Mouse (Mus musculus): Measurements from ENCODE around the gene Cntnap1. TPM values are rescaled to one million over a fixed set of nuclear protein-coding genes. Genes with fewer than 3 reads are reported as not detected.

Gene Cntnap1
- polyA plus RNA-seq, 1 experiment from 2014 or later, result 1.1 TPM

DNA sequence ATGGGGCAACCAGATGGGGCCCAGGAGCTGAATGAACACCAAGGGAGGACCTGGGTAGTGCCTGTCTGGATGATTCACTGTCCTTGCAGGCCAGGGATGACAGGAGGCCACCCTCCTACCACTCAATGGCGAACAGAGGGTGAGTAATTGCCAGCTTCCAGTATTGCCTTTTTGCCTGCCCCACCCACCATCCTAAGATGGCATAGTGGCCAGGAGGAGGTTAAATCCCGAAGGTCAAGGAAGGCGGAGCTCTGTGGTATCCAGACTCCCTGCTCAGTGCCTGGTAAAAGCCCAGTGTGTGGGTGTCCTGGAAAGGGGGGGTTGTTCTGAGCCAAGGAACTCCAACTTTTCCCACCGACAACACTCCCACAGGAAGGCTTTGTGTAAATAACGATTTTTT is 8.0 kb upstream of the Cntnap1 start:
- Histone ChIP-seq H3K4me2 (ENCODE audit: low read length) (no peak overlapping the region), H3K27ac (replicated peaks in 1 of 2; ENCODE audit: control insufficient read depth in 1 of 2, insufficient read depth in 1 of 2, low read depth in 2 of 2, low read length in 2 of 2) (no peak overlapping the region), H3K27me3 (ENCODE audit: control insufficient read depth, insufficient read depth, low read length) (peaks cover 34% of the 10 kb centered on the region), H3K9me3 (ENCODE audit: control insufficient read depth, low read length) (no peaks in the 10 kb centered on the region), H3K4me1 (ENCODE audit: control insufficient read depth in 2 of 2, insufficient read depth in 2 of 2, low read length in 2 of 2) (peaks cover 4% of the 10 kb centered on the region in 2 experiments; a peak in 2 of 4 replicates), H3K9ac (ENCODE audit: low read length) (no peak overlapping the region), H3K4me3 (ENCODE audit: control insufficient read depth in 1 of 2, insufficient read depth in 1 of 2, low read depth in 1 of 2, low read length in 2 of 2) (no peak overlapping the region), H3K36me3 (ENCODE audit: control insufficient read depth, insufficient read depth, low read length) (peaks cover 61% of the 10 kb centered on the region)
- ATAC-seq (ENCODE audit: insufficient number of reproducible peaks, insufficient read depth, low FRiP score, low read depth), result no peak
- WGBS, result 63% methylated on average over 5 of the region's 5 CpGs

DNA sequence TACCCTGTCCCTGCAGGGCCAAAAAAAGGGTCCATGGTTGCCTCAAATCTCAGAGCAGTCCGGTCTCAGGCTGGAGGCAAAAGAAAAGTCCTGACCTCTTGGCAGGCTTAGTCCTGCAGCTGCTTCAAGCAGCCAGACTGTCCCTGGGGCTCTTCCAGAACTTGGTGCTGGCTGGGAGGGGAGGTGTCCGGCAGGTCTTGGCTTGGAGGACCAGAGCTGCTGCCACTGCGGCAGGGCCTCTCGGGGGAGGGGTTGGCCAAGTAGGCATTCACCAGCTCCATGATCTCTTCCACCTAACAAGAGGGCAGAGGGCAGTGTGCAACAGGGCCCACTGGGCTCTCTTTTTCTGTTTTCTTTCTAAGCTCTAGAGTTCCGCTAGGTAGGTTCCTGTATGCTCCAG is 7.6 kb upstream of the Cntnap1 start:
- WGBS, result 72% methylated on average over 5 of the region's 5 CpGs
- H3K27me3 ChIP-seq (ENCODE audit: control insufficient read depth, insufficient read depth, low read length), result peaks cover 38% of the 10 kb centered on the region
- H3K9ac ChIP-seq (ENCODE audit: low read length), result no peak overlapping the region
- no peak overlapping the region for H3K27ac ChIP-seq (replicated peaks in 1 of 2; ENCODE audit: control insufficient read depth in 1 of 2, insufficient read depth in 1 of 2, low read depth in 2 of 2, low read length in 2 of 2)
- H3K9me3 ChIP-seq (ENCODE audit: control insufficient read depth, low read length), result no peaks in the 10 kb centered on the region
- ATAC-seq (ENCODE audit: insufficient number of reproducible peaks, insufficient read depth, low FRiP score, low read depth), result no peak
- H3K4me3 ChIP-seq (ENCODE audit: control insufficient read depth in 1 of 2, insufficient read depth in 1 of 2, low read depth in 1 of 2, low read length in 2 of 2), result no peak overlapping the region
- H3K4me1 ChIP-seq (ENCODE audit: control insufficient read depth in 2 of 2, insufficient read depth in 2 of 2, low read length in 2 of 2), result peaks cover 4% of the 10 kb centered on the region in 2 experiments; a peak in 2 of 4 replicates
- H3K36me3 ChIP-seq (ENCODE audit: control insufficient read depth, insufficient read depth, low read length), result peaks cover 66% of the 10 kb centered on the region
- H3K4me2 ChIP-seq (ENCODE audit: low read length), result no peak overlapping the region

- H3K27ac ChIP-seq (replicated peaks in 1 of 2; ENCODE audit: control insufficient read depth in 1 of 2, insufficient read depth in 1 of 2, low read depth in 2 of 2, low read length in 2 of 2), result no peak overlapping the region
- peak overlapping the region; percentile 46; the same call in 1 of the 2 replicates for H3K9ac ChIP-seq (ENCODE audit: low read length)
- H3K4me3 ChIP-seq (ENCODE audit: control insufficient read depth in 1 of 2, insufficient read depth in 1 of 2, low read depth in 1 of 2, low read length in 2 of 2), result peak overlapping the region; percentile 26 to 34
- H3K4me1 ChIP-seq (ENCODE audit: control insufficient read depth in 2 of 2, insufficient read depth in 2 of 2, low read length in 2 of 2), result peaks cover 4% of the 10 kb centered on the region in 2 experiments; a peak in 2 of 4 replicates
- peak overlapping the region; percentile 60 for H3K4me2 ChIP-seq (ENCODE audit: low read length)
- H3K36me3 ChIP-seq (ENCODE audit: control insufficient read depth, insufficient read depth, low read length), result peaks cover 72% of the 10 kb centered on the region
- peaks cover 45% of the 10 kb centered on the region for H3K27me3 ChIP-seq (ENCODE audit: control insufficient read depth, insufficient read depth, low read length)
- no peaks in the 10 kb centered on the region for H3K9me3 ChIP-seq (ENCODE audit: control insufficient read depth, low read length)
- 29% methylated on average over 49 of the region's 49 CpGs for WGBS
- no peak for ATAC-seq (ENCODE audit: insufficient number of reproducible peaks, insufficient read depth, low FRiP score, low read depth)
Measured at GRCm38 (mm10) chr11:101163476-101164350, 6.6 kb upstream of the Cntnap1 start.

DNA sequence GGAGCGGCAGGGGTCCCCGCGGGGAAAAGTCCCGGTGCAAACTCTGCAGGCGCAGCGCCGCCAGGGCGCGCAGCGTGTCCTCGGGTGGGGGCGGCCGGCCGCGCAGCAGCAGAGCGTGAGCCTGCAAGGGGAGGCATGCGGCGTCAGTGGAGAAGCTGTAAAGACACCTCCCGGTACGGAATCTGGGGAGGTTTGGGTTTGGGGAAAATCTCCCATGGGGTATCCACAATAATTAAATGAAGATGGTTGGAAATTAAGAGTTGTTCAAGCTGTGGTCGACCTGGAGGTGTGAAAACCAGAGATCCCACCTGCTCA is 6.0 kb upstream of the Cntnap1 start:
- WGBS, result 29% methylated on average over 21 of the region's 21 CpGs
- Histone ChIP-seq H3K27ac (replicated peaks in 1 of 2; ENCODE audit: control insufficient read depth in 1 of 2, insufficient read depth in 1 of 2, low read depth in 2 of 2, low read length in 2 of 2) (no peak overlapping the region), H3K4me2 (ENCODE audit: low read length) (peak overlapping the region; percentile 60), H3K36me3 (ENCODE audit: control insufficient read depth, insufficient read depth, low read length) (peaks cover 72% of the 10 kb centered on the region), H3K9ac (ENCODE audit: low read length) (peak overlapping the region; percentile 46; the same call in 1 of the 2 replicates), H3K4me3 (ENCODE audit: control insufficient read depth in 1 of 2, insufficient read depth in 1 of 2, low read depth in 1 of 2, low read length in 2 of 2) (peak overlapping the region; percentile 26 to 34), H3K4me1 (ENCODE audit: control insufficient read depth in 2 of 2, insufficient read depth in 2 of 2, low read length in 2 of 2) (peaks cover 8 to 10% of the 10 kb centered on the region in 2 experiments), H3K9me3 (ENCODE audit: control insufficient read depth, low read length) (no peaks in the 10 kb centered on the region), H3K27me3 (ENCODE audit: control insufficient read depth, insufficient read depth, low read length) (peaks cover 44% of the 10 kb centered on the region)
- ATAC-seq (ENCODE audit: insufficient number of reproducible peaks, insufficient read depth, low FRiP score, low read depth), result no peak

GRCm38 (mm10) chr11:101164677-101165580 is 5.4 kb upstream of the Cntnap1 start:
- Histone ChIP-seq H3K27me3 (ENCODE audit: control insufficient read depth, insufficient read depth, low read length) (peaks cover 42% of the 10 kb centered on the region), H3K4me2 (ENCODE audit: low read length) (no peak overlapping the region), H3K4me1 (ENCODE audit: control insufficient read depth in 2 of 2, insufficient read depth in 2 of 2, low read length in 2 of 2) (peaks cover 11 to 16% of the 10 kb centered on the region in 2 experiments), H3K27ac (replicated peaks in 1 of 2; ENCODE audit: control insufficient read depth in 1 of 2, insufficient read depth in 1 of 2, low read depth in 2 of 2, low read length in 2 of 2) (no peak overlapping the region), H3K9ac (ENCODE audit: low read length) (no peak overlapping the region), H3K4me3 (ENCODE audit: control insufficient read depth in 1 of 2, insufficient read depth in 1 of 2, low read depth in 1 of 2, low read length in 2 of 2) (no peak overlapping the region), H3K36me3 (ENCODE audit: control insufficient read depth, insufficient read depth, low read length) (peaks cover 72% of the 10 kb centered on the region), H3K9me3 (ENCODE audit: control insufficient read depth, low read length) (no peaks in the 10 kb centered on the region)
- ATAC-seq (ENCODE audit: insufficient number of reproducible peaks, insufficient read depth, low FRiP score, low read depth), result no peak
- 37% methylated on average over 35 of the region's 35 CpGs for WGBS

- peaks cover 42% of the 10 kb centered on the region for H3K27me3 ChIP-seq (ENCODE audit: control insufficient read depth, insufficient read depth, low read length)
- no peak overlapping the region for H3K4me2 ChIP-seq (ENCODE audit: low read length)
- H3K9me3 ChIP-seq (ENCODE audit: control insufficient read depth, low read length), result no peaks in the 10 kb centered on the region
- 79% methylated on average over 14 of the region's 14 CpGs for whole genome bisulfite sequencing
- H3K4me3 ChIP-seq (ENCODE audit: control insufficient read depth in 1 of 2, insufficient read depth in 1 of 2, low read depth in 1 of 2, low read length in 2 of 2), result no peak overlapping the region
- H3K4me1 ChIP-seq (ENCODE audit: control insufficient read depth in 2 of 2, insufficient read depth in 2 of 2, low read length in 2 of 2), result peaks cover 11 to 21% of the 10 kb centered on the region in 2 experiments
- H3K36me3 ChIP-seq (ENCODE audit: control insufficient read depth, insufficient read depth, low read length), result peaks cover 70% of the 10 kb centered on the region
- ATAC-seq (ENCODE audit: insufficient number of reproducible peaks, insufficient read depth, low FRiP score, low read depth), result no peak
- H3K27ac ChIP-seq (replicated peaks in 1 of 2; ENCODE audit: control insufficient read depth in 1 of 2, insufficient read depth in 1 of 2, low read depth in 2 of 2, low read length in 2 of 2), result no peak overlapping the region
- no peak overlapping the region for H3K9ac ChIP-seq (ENCODE audit: low read length)
Measured at GRCm38 (mm10) chr11:101166357-101166756, 4.0 kb upstream of the Cntnap1 start.

- 75% methylated on average over 19 of the region's 19 CpGs for WGBS
- Histone ChIP-seq H3K27me3 (ENCODE audit: control insufficient read depth, insufficient read depth, low read length) (peaks cover 42% of the 10 kb centered on the region), H3K27ac (replicated peaks in 1 of 2; ENCODE audit: control insufficient read depth in 1 of 2, insufficient read depth in 1 of 2, low read depth in 2 of 2, low read length in 2 of 2) (no peak overlapping the region), H3K4me3 (ENCODE audit: control insufficient read depth in 1 of 2, insufficient read depth in 1 of 2, low read depth in 1 of 2, low read length in 2 of 2) (no peak overlapping the region), H3K36me3 (ENCODE audit: control insufficient read depth, insufficient read depth, low read length) (peaks cover 60% of the 10 kb centered on the region), H3K9me3 (ENCODE audit: control insufficient read depth, low read length) (no peaks in the 10 kb centered on the region), H3K4me1 (ENCODE audit: control insufficient read depth in 2 of 2, insufficient read depth in 2 of 2, low read length in 2 of 2) (peaks cover 14 to 27% of the 10 kb centered on the region in 2 experiments), H3K9ac (ENCODE audit: low read length) (no peak overlapping the region), H3K4me2 (ENCODE audit: low read length) (no peak overlapping the region)
- ATAC-seq (ENCODE audit: insufficient number of reproducible peaks, insufficient read depth, low FRiP score, low read depth), result no peak
Measured at GRCm38 (mm10) chr11:101167211-101167962, 2.9 kb upstream of the Cntnap1 start.
